Mouse (Mus musculus) stomach, postnatal 0 days (tissue): Measurements from ENCODE around the gene Lrrc46. TPM values are rescaled to one million over a fixed set of nuclear protein-coding genes. Genes with fewer than 3 reads are reported as not detected.
A peak's percentile ranks its signal among the peaks of the same experiment; 100 is the strongest.

ENCODE experiments used
- ATAC-seq: fragments of 200-750 bp; cut with Nextera tagmentation; 2 replicates; pipeline ENCODE4 v1.8.0; 2017; ENCODE audit not compliant: low FRiP score, low TSS enrichment
- DNase-seq: peaks from one replicate; pipeline ENCODE4 v3.0.0-alpha.2; 2016; ENCODE audit warnings: low spot score
- H3K27ac ChIP-seq: fragments of 300-500 bp; sonication (generic); replicated peaks from 2 replicates; pipeline ENCODE4 v1.5.1; 2014; ENCODE audit warnings: mild to moderate bottlenecking, control low read depth
- H3K27me3 ChIP-seq: fragments of 300-500 bp; sonication (generic); 2 replicates; pipeline ENCODE4 v1.6.1; 2014; ENCODE audit warnings: low read length; ENCODE audit not compliant: control insufficient read depth, insufficient read depth
- H3K36me3 ChIP-seq: fragments of 300-500 bp; sonication (generic); 2 replicates; pipeline ENCODE4 v1.6.1; 2014; ENCODE audit warnings: low read length, mixed read lengths; ENCODE audit not compliant: control insufficient read depth, insufficient read depth
- H3K4me1 ChIP-seq: fragments of 300-500 bp; sonication (generic); replicated peaks from 2 replicates; pipeline ENCODE4 v1.6.1; 2014; ENCODE audit warnings: antibody characterized with exemption; ENCODE audit not compliant: control insufficient read depth, insufficient read depth
- H3K4me2 ChIP-seq: fragments of 300-500 bp; sonication (generic); replicated peaks from 2 replicates; pipeline ENCODE4 v1.6.1; 2014; ENCODE audit warnings: low read depth, mild to moderate bottlenecking, control low read depth, moderate library complexity
- H3K4me3 ChIP-seq: fragments of 300-500 bp; sonication (generic); 2 replicates; pipeline ENCODE4 v1.5.1; 2014; ENCODE audit warnings: low read depth, low read length, control low read depth
- H3K9ac ChIP-seq: fragments of 300-500 bp; sonication (generic); 2 replicates; pipeline ENCODE4 v1.6.1; 2014; ENCODE audit warnings: mild to moderate bottlenecking, low read length, control low read depth, mixed read lengths
- H3K9me3 ChIP-seq: fragments of 300-500 bp; sonication (generic); 2 replicates; pipeline ENCODE4 v1.6.1; 2016; ENCODE audit warnings: low read length; ENCODE audit not compliant: control insufficient read depth
- CTCF ChIP-seq: IDR thresholded peaks from 2 replicates; pipeline ENCODE4 v1.5.1; 2016; ENCODE audit warnings: antibody characterized with exemption, low read depth, mild to moderate bottlenecking, moderate library complexity
- EP300 ChIP-seq: optimal IDR thresholded peaks from 2 replicates; pipeline ENCODE3; 2016; ENCODE audit warnings: antibody characterized with exemption
- WGBS: fragments of 180-500 bp; shearing (Covaris S2); extraction: QIAGEN DNeasy Blood & Tissue Kit; methylation state at CpG from one replicate; pipeline ENCODE4 v1.1.7; 2014; 5-methylcytosine and 5-hydroxymethylcytosine counted together
- polyA plus RNA-seq: library from polyadenylated mRNA; unstranded; fragments of >200 nt; fragmentation: Nextera tagmentation; extraction: Ambion mirVana; gene quantifications from 2 replicates; pipeline ENCODE4 v1.2.1, GENCODE M21; 2015

Lrrc46 gene
- polyA plus RNA-seq, 1 experiment from 2014 or later, result 0.36 TPM

DNA sequence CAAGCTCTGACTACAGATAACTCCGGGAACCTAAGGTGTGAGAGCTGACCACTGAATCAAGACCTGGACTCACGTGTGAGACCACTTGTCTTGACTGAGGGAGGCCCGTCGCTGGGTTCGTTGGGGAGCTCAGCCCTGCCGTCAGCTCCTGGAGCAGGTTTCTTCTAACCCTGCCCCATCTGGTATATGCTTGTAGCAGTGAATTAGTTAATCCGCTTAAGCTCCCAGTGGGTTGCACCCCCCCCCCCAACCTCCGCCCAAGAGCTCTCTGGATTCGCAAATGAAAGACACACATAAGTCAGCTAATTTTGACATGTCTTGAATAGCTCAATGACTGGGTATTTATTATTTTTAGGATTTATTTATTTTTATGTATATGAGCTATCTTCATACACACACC is 39.1 kb upstream of the Lrrc46 start:
- ATAC-seq (no peak), DNase-seq (no peak)
- 28% methylated on average over 9 of the region's 9 CpGs for WGBS
- Histone ChIP-seq H3K36me3 (no peaks in the 10 kb centered on the region), H3K27me3 (no peaks in the 10 kb centered on the region), H3K4me2 (no peak overlapping the region), H3K27ac (no peak overlapping the region), H3K9me3 (no peaks in the 10 kb centered on the region), H3K4me1 (no peaks in the 10 kb centered on the region), H3K4me3 (no peak overlapping the region), H3K9ac (no peak overlapping the region)
- no peak for TF ChIP-seq CTCF
- no peak for TF ChIP-seq EP300

- peak; percentile 57 for DNase-seq
- TF ChIP-seq EP300 (no peak), CTCF (no peak)
- Histone ChIP-seq H3K9ac (no peak overlapping the region), H3K4me3 (no peak overlapping the region), H3K27me3 (no peaks in the 10 kb centered on the region), H3K36me3 (no peaks in the 10 kb centered on the region), H3K4me1 (no peaks in the 10 kb centered on the region), H3K4me2 (no peak overlapping the region), H3K27ac (no peak overlapping the region), H3K9me3 (no peaks in the 10 kb centered on the region)
- WGBS, result 38% methylated on average over 4 of the region's 4 CpGs
- no peak for ATAC-seq
Observed at GRCm38 (mm10) chr11:97078751-97079150, 37.5 kb upstream of the Lrrc46 start.

DNA sequence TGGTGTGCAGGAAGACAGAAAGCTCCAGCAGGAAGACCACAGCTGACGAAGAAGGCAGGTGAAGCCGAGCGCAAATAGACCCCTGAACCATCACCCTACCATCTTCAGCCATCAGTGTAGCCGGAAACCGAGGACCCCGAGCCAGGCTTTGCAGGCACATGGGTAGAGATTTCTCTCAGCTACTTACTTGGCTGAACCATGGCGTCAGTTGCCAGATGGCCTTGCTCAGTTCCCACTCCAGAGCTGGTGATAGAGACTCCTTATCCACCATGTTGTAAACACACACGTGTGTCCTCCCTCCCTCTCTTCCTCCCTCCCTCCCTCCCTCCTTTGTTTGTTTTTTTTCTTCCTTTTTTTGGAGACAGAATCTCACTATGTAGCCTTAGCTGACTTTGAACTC is 33.0 kb upstream of the Lrrc46 start:
- TF ChIP-seq CTCF (no peak), EP300 (no peak)
- 60% methylated on average over 8 of the region's 8 CpGs for WGBS
- Histone ChIP-seq H3K27ac (no peak overlapping the region), H3K4me3 (no peak overlapping the region), H3K9me3 (no peaks in the 10 kb centered on the region), H3K27me3 (no peaks in the 10 kb centered on the region), H3K4me2 (no peak overlapping the region), H3K36me3 (no peaks in the 10 kb centered on the region), H3K4me1 (no peaks in the 10 kb centered on the region), H3K9ac (no peak overlapping the region)
- DNase-seq, result no peak
- no peak for ATAC-seq

DNA sequence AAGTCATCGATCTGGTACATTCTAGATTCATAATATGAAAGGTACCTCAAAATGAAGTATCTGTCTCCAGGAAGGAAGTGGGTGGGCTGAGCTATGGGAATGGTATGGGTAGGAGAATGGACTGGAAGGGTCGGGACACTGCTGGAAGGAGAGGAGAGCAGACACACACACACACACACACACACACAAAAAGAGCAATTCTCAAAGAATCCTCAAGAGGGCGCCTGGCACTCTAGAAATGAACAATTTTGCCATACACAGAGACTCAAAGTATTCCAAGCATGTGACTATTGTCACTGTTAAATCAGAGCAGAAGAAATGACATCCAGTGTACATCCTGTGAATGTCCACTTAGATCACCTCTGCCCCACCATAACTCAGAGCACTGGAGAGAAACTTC is 31.3 kb upstream of the Lrrc46 start:
- WGBS, result 29% methylated on average over 3 of the region's 3 CpGs
- peak; percentile 24; the same call in 1 of the 2 replicates for ATAC-seq
- peak; percentile 57 for DNase-seq
- Histone ChIP-seq H3K27me3 (no peaks in the 10 kb centered on the region), H3K4me1 (no peaks in the 10 kb centered on the region), H3K9me3 (no peaks in the 10 kb centered on the region), H3K9ac (no peak overlapping the region), H3K4me2 (no peak overlapping the region), H3K4me3 (no peak overlapping the region), H3K27ac (no peak overlapping the region), H3K36me3 (peaks cover 3% of the 10 kb centered on the region; the same call in 1 of the 2 replicates)
- TF ChIP-seq EP300 (no peak), CTCF (peak; percentile 87)

DNA sequence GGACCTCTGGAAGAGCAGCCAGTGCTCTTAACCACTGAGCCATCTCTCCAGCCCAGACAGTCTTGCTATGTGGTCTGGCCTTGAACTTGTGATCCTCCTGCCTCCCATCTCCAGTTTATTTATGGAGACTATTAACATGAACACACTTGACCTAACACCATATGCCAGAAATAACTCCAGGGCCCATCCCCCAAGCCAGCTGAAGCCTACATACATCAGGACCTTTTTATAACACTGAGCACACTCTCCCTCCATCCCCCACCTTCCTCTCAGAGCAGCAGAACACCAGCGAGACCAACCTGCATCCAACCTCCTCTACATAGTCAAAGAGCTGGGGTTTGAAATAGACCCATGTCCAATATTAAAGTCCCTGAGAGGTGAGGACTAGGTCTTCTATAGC is 29.9 kb upstream of the Lrrc46 start:
- Histone ChIP-seq H3K27me3 (no peaks in the 10 kb centered on the region), H3K4me2 (no peak overlapping the region), H3K27ac (no peak overlapping the region), H3K4me1 (no peaks in the 10 kb centered on the region), H3K36me3 (peaks cover 3% of the 10 kb centered on the region; the same call in 1 of the 2 replicates), H3K9me3 (no peaks in the 10 kb centered on the region), H3K4me3 (no peak overlapping the region), H3K9ac (no peak overlapping the region)
- DNase-seq (no peak), ATAC-seq (no peak)
- TF ChIP-seq CTCF, result no peak
- no peak for TF ChIP-seq EP300
- 45% methylated on average over 1 of the region's 1 CpGs for WGBS

DNA sequence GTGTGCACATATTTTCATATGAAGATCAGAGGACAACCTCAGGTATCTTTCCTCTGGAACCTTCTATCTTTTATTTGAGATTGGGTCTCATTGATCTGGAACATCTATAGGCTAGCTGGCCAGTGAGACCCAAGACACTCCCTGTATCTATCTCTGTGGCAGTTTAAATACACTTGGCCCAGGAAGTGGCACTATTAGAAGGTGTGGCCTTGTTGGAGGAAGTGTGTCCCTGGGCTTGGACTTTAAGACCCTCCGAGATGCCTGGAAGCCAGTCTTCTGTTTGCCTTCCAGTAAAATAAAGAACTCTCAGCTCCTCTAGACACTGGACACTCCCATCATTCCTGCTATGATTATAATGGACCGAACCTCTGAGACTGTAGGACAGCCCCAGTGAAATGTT is 28.6 kb upstream of the Lrrc46 start:
- no peaks in the 10 kb centered on the region for H3K9me3 ChIP-seq

More for the DNA sequence above, 28.6 kb upstream of the Lrrc46 start:
- H3K4me1 ChIP-seq, result no peaks in the 10 kb centered on the region
- no peak overlapping the region for H3K9ac ChIP-seq
- H3K36me3 ChIP-seq, result peaks cover 3% of the 10 kb centered on the region; the same call in 1 of the 2 replicates
- DNase-seq (no peak), ATAC-seq (no peak)
- H3K4me3 ChIP-seq, result no peak overlapping the region
- TF ChIP-seq CTCF, result no peak
- no peak for TF ChIP-seq EP300
- H3K27me3 ChIP-seq, result no peaks in the 10 kb centered on the region
- 73% methylated on average over 2 of the region's 2 CpGs for WGBS
- no peak overlapping the region for H3K4me2 ChIP-seq
- no peak overlapping the region for H3K27ac ChIP-seq
